Mouse (Mus musculus) stomach, postnatal 0 days (tissue): ENCODE results near the gene Selenot. TPM values are rescaled to one million over a fixed set of nuclear protein-coding genes. Genes with fewer than 3 reads are reported as not detected.
"Not testable (repeated sequence)": the region's sequence is repeated elsewhere in the genome, so short reads cannot be mapped to it uniquely, and the experiment has no call there.

ENCODE experiments used
- ATAC-seq: fragments of 200-750 bp; cut with Nextera tagmentation; 2 replicates; pipeline ENCODE4 v1.8.0; 2017; ENCODE audit not compliant: low FRiP score, low TSS enrichment
- DNase-seq: peaks from one replicate; pipeline ENCODE4 v3.0.0-alpha.2; 2016; ENCODE audit warnings: low spot score
- H3K27ac ChIP-seq: fragments of 300-500 bp; sonication (generic); replicated peaks from 2 replicates; pipeline ENCODE4 v1.5.1; 2014; ENCODE audit warnings: mild to moderate bottlenecking, control low read depth
- H3K27me3 ChIP-seq: fragments of 300-500 bp; sonication (generic); 2 replicates; pipeline ENCODE4 v1.6.1; 2014; ENCODE audit warnings: low read length; ENCODE audit not compliant: control insufficient read depth, insufficient read depth
- H3K36me3 ChIP-seq: fragments of 300-500 bp; sonication (generic); 2 replicates; pipeline ENCODE4 v1.6.1; 2014; ENCODE audit warnings: low read length, mixed read lengths; ENCODE audit not compliant: control insufficient read depth, insufficient read depth
- H3K4me1 ChIP-seq: fragments of 300-500 bp; sonication (generic); replicated peaks from 2 replicates; pipeline ENCODE4 v1.6.1; 2014; ENCODE audit warnings: antibody characterized with exemption; ENCODE audit not compliant: control insufficient read depth, insufficient read depth
- H3K4me2 ChIP-seq: fragments of 300-500 bp; sonication (generic); replicated peaks from 2 replicates; pipeline ENCODE4 v1.6.1; 2014; ENCODE audit warnings: low read depth, mild to moderate bottlenecking, control low read depth, moderate library complexity
- H3K4me3 ChIP-seq: fragments of 300-500 bp; sonication (generic); 2 replicates; pipeline ENCODE4 v1.5.1; 2014; ENCODE audit warnings: low read depth, low read length, control low read depth
- H3K9ac ChIP-seq: fragments of 300-500 bp; sonication (generic); 2 replicates; pipeline ENCODE4 v1.6.1; 2014; ENCODE audit warnings: mild to moderate bottlenecking, low read length, control low read depth, mixed read lengths
- H3K9me3 ChIP-seq: fragments of 300-500 bp; sonication (generic); 2 replicates; pipeline ENCODE4 v1.6.1; 2016; ENCODE audit warnings: low read length; ENCODE audit not compliant: control insufficient read depth
- CTCF ChIP-seq: IDR thresholded peaks from 2 replicates; pipeline ENCODE4 v1.5.1; 2016; ENCODE audit warnings: antibody characterized with exemption, low read depth, mild to moderate bottlenecking, moderate library complexity
- EP300 ChIP-seq: optimal IDR thresholded peaks from 2 replicates; pipeline ENCODE3; 2016; ENCODE audit warnings: antibody characterized with exemption
- WGBS: fragments of 180-500 bp; shearing (Covaris S2); extraction: QIAGEN DNeasy Blood & Tissue Kit; methylation state at CpG from one replicate; pipeline ENCODE4 v1.1.7; 2014; 5-methylcytosine and 5-hydroxymethylcytosine counted together
- polyA plus RNA-seq: library from polyadenylated mRNA; unstranded; fragments of >200 nt; fragmentation: Nextera tagmentation; extraction: Ambion mirVana; gene quantifications from 2 replicates; pipeline ENCODE4 v1.2.1, GENCODE M21; 2015

The Selenot gene
- polyA plus RNA-seq, 1 experiment from 2014 or later = 13.5 TPM

DNA sequence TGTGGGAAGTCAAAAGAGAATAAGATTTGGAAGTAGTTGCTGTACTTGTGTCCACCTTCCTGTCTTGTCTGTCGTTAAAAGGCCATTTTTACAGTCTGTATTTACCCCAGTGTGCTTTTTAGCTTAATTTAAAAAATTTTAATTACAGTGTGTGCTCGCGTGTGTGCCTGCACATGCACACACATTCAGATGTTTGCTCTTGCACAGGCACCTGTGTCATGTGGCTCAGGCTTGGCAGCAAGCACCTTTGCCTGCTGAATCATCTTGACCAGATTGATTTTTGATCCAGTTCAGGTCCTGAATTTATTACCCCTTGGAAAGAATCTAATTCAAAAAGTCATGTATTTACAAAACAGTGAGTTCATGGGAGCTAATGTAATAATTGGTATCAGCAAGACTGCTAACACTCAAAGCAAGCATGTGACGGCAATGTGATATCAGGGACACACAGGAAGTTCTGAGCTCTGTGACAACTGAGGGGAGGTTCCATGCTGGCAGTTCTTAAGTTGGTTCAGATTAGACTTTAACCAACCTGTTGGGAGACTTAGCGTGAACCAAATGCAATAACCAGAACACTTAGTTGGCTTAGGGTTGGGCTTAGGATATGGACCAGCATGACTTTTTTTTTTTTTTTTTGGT lies 6.5 kb downstream of the Selenot start:
- WGBS = 62% methylated on average over 5 of the region's 5 CpGs
- no peaks in the 10 kb centered on the region for H3K27me3 ChIP-seq
- H3K9ac ChIP-seq = no peak overlapping the region
- ATAC-seq (peak; percentile 68; the same call in 1 of the 2 replicates), DNase-seq (peak; percentile 23)
- H3K4me3 ChIP-seq = no peak overlapping the region
- TF ChIP-seq EP300 (no peak), CTCF (no peak)
- H3K27ac ChIP-seq = no peak overlapping the region
- H3K4me1 ChIP-seq = no peaks in the 10 kb centered on the region
- H3K4me2 ChIP-seq = no peak overlapping the region
- H3K36me3 ChIP-seq = peaks cover 5% of the 10 kb centered on the region; the same call in 1 of the 2 replicates
- H3K9me3 ChIP-seq = no peaks in the 10 kb centered on the region

DNA sequence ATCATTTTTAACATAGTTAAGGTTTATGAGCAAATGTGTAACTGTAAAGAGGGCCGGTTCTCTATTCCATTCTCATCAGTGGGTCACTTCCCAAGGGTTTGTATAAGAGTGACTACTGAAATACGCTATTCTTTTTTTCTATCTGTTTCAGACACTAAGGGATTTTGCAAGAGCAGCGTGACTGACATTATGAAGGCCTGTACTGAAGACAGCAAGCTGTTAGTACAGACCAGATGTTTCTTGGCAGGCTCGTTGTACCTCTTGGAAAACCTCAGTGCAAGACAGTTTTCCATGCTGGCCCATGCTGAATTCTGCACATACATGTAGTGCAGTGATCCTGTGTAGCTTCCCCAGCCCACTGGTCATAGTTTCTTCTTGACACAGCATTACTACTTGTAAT lies 14.1 kb downstream of the Selenot start:
- DNase-seq, ATAC-seq, H3K36me3 ChIP-seq, H3K9me3 ChIP-seq, H3K27ac ChIP-seq, H3K27me3 ChIP-seq, H3K9ac ChIP-seq, H3K4me1 ChIP-seq, H3K4me3 ChIP-seq, H3K4me2 ChIP-seq: not testable (repeated sequence)
- 74% methylated on average over 4 of the region's 4 CpGs for WGBS

DNA sequence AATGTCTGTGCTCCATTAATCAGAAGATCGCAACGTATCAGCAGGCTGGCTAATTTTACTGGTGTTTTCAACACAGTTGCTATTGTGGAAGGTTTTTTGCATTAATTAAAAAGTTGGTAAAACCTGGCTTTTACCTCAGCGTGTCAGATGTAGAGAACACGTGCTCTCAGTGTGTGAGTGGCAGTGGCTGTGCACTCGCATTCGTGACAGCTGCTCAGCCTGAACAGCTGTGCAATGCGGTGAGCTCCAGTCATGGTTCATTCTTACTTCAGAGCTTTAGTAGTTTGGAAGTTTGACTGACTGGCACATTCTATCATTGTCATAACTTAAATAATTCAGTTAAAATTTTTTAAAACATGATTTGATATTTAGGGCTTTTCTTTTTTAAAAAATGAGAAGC lies 16.2 kb downstream of the Selenot start:
- not testable (repeated sequence) for H3K27ac ChIP-seq, H3K9me3 ChIP-seq, H3K4me1 ChIP-seq, H3K27me3 ChIP-seq, DNase-seq, H3K4me3 ChIP-seq, ATAC-seq, H3K36me3 ChIP-seq, H3K4me2 ChIP-seq, H3K9ac ChIP-seq
- WGBS = 92% methylated on average over 7 of the region's 7 CpGs

DNA sequence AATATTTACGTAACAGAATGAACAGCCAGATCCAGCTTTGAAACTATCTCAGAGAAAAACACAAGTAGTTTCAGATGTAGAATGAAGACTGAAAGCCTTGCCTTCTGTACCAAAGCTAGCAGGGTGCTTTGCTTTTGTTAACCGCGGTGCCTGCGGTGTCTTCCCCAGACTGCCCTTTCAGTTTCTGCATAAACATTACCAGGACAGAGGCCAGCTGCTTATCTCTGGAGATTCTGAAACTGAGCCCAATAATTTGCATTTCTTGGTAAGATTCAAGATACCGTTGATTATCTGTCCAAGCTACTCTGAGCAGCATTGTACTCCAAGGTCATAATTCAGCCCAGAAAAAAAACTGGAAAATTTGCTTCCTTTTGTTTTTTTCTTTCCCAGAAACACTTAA lies 17.2 kb downstream of the Selenot start:
- Histone ChIP-seq H3K36me3 (peaks cover 6% of the 10 kb centered on the region; the same call in 1 of the 2 replicates), H3K4me2 (no peak overlapping the region), H3K9ac (no peak overlapping the region), H3K27me3 (no peaks in the 10 kb centered on the region), H3K27ac (no peak overlapping the region), H3K9me3 (no peaks in the 10 kb centered on the region), H3K4me1 (no peaks in the 10 kb centered on the region), H3K4me3 (no peak overlapping the region)
- TF ChIP-seq CTCF = no peak
- no peak for TF ChIP-seq EP300
- 58% methylated on average over 5 of the region's 5 CpGs for WGBS
- DNase-seq (no peak), ATAC-seq (no peak)

DNA sequence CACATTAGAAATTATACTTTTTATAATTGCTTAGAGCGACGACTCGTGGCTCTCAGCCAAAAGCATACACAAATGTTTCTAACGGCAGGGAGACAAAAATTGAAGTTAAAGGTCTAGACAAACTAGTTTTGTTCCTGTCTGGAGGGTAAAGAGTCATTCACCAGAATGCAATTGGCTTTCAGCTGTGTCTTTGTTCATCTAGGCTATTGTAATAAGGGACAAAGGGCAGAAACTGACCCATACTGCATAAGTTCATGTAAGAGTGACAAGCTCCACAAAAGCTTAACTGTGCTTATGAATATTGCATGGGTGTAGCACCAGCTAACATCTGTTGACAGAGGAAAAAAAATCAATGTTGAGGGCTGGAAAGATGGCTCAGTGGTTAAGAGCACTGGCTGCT lies 32.1 kb downstream of the Selenot start:
- TF ChIP-seq EP300 = no peak
- no peak for TF ChIP-seq CTCF
- H3K9me3 ChIP-seq = no peaks in the 10 kb centered on the region
- no peak for ATAC-seq
- no peak for DNase-seq
- no peaks in the 10 kb centered on the region for H3K4me1 ChIP-seq
- no peak overlapping the region for H3K27ac ChIP-seq
- no peaks in the 10 kb centered on the region for H3K27me3 ChIP-seq
- no peak overlapping the region for H3K9ac ChIP-seq
- WGBS = 58% methylated on average over 4 of the region's 4 CpGs
- H3K4me2 ChIP-seq = no peak overlapping the region
- no peak overlapping the region for H3K4me3 ChIP-seq
- no peaks in the 10 kb centered on the region for H3K36me3 ChIP-seq

DNA sequence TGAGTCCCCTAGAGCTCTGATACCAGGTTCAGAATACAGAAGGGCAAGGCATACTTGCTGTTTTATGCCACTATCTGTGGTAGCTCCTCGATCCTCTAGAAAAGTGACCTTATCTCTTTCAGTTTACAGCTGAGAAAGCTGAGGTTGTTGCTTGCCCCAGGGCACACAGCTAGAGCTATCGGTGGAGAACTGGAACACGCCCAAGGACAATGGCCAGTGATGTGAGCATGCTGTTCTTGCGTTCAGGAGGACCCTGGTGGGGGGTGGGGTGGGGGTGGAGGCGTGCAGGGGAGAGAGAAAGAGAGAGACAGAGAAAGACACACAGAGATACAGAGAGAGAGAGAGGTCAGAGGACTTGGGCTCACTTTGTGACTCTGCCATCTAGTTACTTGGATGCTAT lies 33.5 kb downstream of the Selenot start:
- Histone ChIP-seq H3K4me1 (no peaks in the 10 kb centered on the region), H3K4me3 (no peak overlapping the region), H3K9ac (no peak overlapping the region), H3K9me3 (no peaks in the 10 kb centered on the region), H3K4me2 (no peak overlapping the region), H3K27ac (no peak overlapping the region), H3K27me3 (no peaks in the 10 kb centered on the region), H3K36me3 (no peaks in the 10 kb centered on the region)
- no peak for ATAC-seq
- 79% methylated on average over 5 of the region's 5 CpGs for WGBS
- no peak for TF ChIP-seq EP300
- no peak for TF ChIP-seq CTCF
- no peak for DNase-seq
